Mouse (Mus musculus): ENCODE data around the gene Pank2. TPM values are rescaled to one million over a fixed set of nuclear protein-coding genes. Genes with fewer than 3 reads are reported as not detected.
"Not testable (repeated sequence)": the region's sequence is repeated elsewhere in the genome, so short reads cannot be mapped to it uniquely, and the experiment has no call there.

Pank2 gene
- total RNA-seq, 2 experiments from 2014 or later: 60.4 to 69.5 TPM

GRCm38 (mm10) chr2:131258693-131259092, 3.6 kb upstream of the Pank2 start:
- DNase-seq (ENCODE audit: low spot score in 2 of 2): no peak

GRCm38 (mm10) chr2:131260544-131261307, 1.6 kb upstream of the Pank2 start:
- no peak for DNase-seq (ENCODE audit: low spot score in 2 of 2)

DNA sequence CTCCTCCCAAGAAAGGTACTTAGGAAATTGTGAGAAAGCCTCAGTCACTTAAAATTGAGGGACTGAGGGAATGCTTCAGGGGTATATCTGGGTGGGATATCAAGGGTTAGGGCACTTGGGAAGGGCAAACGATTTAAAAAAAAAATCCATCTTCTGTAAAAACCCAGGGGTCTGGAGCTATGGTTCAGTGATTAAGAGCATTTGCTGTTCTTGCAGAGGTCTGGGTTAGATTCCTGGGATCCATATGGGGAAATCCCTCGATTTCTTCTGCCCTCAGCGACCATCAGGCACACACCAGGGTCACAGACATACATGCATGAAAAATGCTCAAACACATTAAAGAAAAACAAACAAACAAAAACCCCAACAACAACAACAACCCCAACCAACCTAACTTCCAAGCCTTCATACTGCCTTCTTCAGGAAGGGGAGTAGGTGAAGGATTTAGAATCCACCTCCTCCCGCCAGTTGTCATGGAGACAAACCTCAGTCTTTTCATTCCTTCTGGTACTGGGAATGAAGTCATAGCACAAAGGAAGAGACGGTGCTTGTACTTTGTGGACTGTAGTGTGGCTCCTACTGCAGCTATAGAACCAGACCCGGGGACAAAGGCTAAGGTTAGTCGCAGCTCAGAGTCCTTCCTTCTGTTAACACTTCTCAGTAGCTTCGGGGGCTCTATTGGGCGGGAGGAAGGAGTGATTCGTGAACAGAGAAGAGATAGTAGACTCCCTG, 648 bp upstream of the Pank2 start:
- DNase-seq (ENCODE audit: low spot score in 2 of 2): no peak

DNA sequence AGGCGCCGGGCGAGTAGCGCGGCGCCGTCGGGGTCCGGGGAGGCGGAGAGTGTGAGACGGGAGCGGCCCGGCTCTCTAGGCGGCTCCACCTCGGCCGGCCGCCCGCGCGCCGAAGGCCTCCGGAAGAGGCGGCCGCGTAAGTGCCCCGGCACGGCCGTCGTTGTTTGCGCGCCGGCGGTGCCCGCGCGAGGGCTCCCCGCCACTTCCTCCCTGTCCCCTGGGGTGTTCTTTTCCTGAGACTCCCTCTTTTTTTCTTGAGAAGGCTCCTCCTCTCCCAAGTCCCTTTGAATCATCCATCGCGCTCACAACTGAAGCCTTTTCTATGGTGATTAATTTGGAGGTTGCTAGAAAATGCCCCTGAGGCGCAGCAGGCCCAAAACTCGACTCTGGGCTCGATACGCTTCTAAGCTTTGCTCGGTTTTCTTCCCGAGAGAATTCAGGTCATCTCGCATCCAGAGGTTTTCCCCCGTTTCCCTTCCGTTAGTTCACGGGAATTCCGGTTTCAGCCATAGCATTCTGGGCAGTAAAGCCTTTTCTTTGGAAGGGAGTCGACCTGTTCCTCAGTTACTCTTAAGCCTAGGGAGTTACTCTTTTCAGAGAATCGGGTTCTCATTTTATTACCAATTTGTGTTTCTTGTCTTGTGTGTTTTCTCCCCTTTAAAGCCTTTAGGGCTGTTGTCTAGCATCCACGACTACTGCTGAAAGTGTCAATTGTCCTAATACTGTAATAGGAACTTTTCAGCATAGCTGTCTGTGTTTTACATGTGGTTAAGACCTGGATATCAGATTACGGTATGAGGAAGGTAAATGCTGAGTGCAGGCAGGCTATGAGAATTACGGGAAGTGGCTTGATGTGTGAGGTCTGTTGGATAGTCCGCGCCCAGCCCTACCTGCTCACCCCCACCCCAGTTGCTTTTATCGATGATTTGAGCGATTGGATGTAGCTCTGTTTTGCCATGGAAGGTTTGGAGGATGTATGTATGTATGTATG, 680 bp downstream of the Pank2 start:
- no peak for DNase-seq (ENCODE audit: low spot score in 2 of 2)

- DNase-seq (ENCODE audit: low spot score in 2 of 2): no peak
Observed at GRCm38 (mm10) chr2:131264027-131264426, 1.7 kb downstream of the Pank2 start.

DNA sequence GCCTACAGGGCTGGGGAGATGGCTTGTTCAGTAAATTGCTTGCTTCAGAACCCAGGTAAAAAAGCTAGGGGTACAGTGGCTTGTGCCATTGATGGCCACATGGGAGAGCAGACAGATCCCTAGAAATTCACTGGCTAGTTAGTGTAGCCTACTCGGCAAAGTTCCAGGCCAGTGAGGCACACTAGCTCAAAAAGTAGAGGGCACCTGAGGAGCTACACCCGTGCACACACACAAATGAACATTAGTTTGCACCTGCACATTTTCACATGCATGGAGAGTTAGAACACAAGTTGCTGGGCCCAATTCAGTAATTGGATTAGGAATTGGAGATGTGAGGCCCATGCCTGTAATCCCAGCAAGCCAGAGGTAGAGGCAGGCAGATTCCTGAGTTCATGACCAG, 2.8 kb downstream of the Pank2 start:
- DNase-seq (ENCODE audit: low spot score in 2 of 2): no peak

- no peak for DNase-seq (ENCODE audit: low spot score in 2 of 2)
Observed at GRCm38 (mm10) chr2:131275493-131275892, 13.2 kb downstream of the Pank2 start.

GRCm38 (mm10) chr2:131276722-131277121, 14.4 kb downstream of the Pank2 start:
- DNase-seq (ENCODE audit: low spot score in 2 of 2): no peak

GRCm38 (mm10) chr2:131281596-131281995, 19.3 kb downstream of the Pank2 start:
- no peak for DNase-seq (ENCODE audit: low spot score in 2 of 2)

DNA sequence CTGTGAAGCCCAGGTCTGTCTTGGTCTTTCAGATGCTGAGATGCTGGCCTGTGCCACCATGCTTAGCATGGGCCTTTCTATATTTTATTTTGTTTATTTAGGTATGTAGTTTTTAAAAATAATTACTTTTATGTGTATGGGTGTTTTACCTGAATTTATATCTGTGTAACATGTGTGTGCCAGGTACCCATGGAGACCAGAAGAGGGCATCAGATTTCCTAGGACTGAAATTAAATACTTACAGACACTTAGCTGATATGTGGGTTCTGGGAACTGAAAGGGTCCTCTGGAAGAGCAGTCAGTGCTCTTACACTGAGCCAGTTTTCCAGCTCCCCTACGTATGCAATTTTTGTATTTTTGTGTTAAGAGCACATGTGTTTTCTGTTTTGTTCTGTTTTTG, 24.0 kb downstream of the Pank2 start:
- no peak for DNase-seq (ENCODE audit: low spot score in 2 of 2)

- no peak for DNase-seq (ENCODE audit: low spot score in 2 of 2)
Observed at GRCm38 (mm10) chr2:131290669-131291068, 28.4 kb downstream of the Pank2 start.

- no peak for DNase-seq (ENCODE audit: low spot score in 2 of 2)
Observed at GRCm38 (mm10) chr2:131296746-131297261, 34.5 kb downstream of the Pank2 start.

DNA sequence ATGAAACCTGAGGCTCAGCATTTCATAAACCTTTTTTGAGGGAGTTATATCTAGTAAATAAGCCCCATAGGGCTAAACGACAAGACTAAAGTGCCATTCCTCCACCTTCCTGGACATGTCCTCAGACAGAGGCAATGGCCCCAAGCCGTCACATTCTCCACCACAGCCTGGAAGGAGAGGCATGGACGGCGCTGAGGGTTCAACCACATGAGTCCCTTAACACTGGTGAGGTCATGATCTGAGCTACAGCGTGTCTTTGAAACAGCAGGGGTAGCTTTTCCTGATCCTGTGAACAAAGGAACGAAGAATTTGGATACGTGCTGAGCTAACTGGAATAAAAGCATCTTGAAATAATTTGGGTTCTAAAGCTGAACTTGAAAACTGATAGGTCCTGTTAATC, 36.4 kb downstream of the Pank2 start:
- DNase-seq (ENCODE audit: low spot score in 2 of 2): not testable (repeated sequence)

DNA sequence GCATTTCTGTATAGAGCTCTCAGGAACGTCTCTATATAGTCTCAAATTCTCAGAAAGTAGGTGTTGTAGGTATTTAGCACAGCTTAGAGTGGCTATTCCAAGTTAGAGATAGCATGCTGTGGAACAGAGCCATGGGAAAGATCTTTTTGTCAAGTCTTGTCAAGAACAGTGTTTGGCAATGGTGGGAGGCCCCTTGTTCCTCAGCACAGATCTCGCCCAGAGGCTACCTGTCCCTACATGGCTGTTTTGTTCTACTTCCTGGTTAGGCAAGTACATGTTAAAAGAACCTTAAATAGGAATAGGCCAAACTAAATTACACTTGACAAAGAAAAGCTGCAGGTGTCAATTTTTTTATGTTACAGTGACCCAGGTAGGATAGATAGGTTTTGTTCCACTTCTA, 38.2 kb downstream of the Pank2 start:
- DNase-seq (ENCODE audit: low spot score in 2 of 2): no peak

GRCm38 (mm10) chr2:131301635-131302034, 39.3 kb downstream of the Pank2 start:
- no peak for DNase-seq (ENCODE audit: low spot score in 2 of 2)

- no peak for DNase-seq (ENCODE audit: low spot score in 2 of 2)
Observed at GRCm38 (mm10) chr2:131304497-131304896, 42.2 kb downstream of the Pank2 start.

- not testable (repeated sequence) for DNase-seq (ENCODE audit: low spot score in 2 of 2)
Observed at GRCm38 (mm10) chr2:131305226-131305625, 42.9 kb downstream of the Pank2 start.

GRCm38 (mm10) chr2:131307391-131307790, 45.1 kb downstream of the Pank2 start:
- no peak for DNase-seq (ENCODE audit: low spot score in 2 of 2)

- no peak for DNase-seq (ENCODE audit: low spot score in 2 of 2)
Observed at GRCm38 (mm10) chr2:131307822-131308221, 45.5 kb downstream of the Pank2 start.

DNA sequence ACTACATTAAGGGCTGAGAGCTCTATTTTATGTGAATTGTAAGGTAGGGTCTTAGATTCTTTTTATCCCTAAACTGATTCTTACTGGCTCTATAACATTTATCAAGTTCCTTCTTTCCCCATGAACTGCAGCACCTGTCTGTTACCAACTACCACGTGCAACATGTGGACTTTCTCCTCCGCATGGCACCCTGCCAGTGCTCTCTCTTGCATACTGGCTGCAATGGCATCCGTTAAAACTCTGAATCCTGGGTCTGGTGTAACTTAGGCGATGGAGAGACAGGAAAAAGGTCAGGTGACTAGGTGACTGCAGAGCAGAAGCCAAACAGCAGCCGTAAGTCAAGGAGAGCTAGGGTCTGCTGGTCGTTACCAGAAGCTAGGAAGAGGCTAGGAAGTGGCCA, 47.0 kb downstream of the Pank2 start:
- no peak for DNase-seq (ENCODE audit: low spot score in 2 of 2)

GRCm38 (mm10) chr2:131316167-131316566, 53.9 kb downstream of the Pank2 start:
- DNase-seq (ENCODE audit: low spot score in 2 of 2): no peak
